Mouse (Mus musculus) left cerebral cortex, adult 9 months (tissue): Measurements from ENCODE around the gene Gm11733.

Source experiments
- DNase-seq, 2 experiments: peaks; one replicate each; pipeline ENCODE4 v3.0.0; 2022; ENCODE audit warnings: low spot score in 2 of 2

Gm11733 gene

DNA sequence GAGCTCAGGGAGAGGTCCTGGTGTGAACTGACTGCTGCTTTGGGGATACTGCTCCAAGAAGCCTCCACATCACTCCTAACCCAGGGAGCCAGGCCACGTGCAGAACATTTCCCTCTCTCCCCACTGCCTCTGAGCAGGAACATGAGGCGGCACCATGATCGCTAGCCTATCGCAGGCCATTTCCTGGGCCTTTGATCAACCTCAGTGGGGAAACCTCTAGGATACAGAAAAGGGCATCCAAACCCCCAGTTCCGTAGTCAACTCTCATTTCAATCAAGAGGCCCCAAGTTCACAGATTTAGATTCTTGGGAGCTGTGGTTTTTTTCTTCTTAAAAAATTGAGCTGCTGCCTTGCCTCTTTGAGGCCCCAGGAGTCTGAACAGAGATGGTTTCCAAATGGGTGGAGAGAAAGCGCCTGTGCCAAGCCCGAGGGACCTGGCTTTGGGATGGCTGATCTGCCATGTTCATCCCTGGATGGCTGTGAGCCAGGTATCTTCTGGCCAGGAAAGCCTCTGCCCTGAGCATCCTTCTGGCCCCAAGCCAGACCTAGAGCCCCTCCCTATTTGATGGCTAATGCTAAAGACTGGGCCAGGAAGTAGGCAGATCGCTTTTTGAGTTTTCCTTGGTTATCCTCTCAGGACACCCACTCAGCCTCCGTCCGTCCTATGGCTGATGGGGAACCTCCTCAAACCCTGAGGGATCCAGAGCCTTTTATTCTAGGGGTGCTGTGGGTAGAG is 5.7 kb upstream of the Gm11733 start:
- DNase-seq: no peak

DNA sequence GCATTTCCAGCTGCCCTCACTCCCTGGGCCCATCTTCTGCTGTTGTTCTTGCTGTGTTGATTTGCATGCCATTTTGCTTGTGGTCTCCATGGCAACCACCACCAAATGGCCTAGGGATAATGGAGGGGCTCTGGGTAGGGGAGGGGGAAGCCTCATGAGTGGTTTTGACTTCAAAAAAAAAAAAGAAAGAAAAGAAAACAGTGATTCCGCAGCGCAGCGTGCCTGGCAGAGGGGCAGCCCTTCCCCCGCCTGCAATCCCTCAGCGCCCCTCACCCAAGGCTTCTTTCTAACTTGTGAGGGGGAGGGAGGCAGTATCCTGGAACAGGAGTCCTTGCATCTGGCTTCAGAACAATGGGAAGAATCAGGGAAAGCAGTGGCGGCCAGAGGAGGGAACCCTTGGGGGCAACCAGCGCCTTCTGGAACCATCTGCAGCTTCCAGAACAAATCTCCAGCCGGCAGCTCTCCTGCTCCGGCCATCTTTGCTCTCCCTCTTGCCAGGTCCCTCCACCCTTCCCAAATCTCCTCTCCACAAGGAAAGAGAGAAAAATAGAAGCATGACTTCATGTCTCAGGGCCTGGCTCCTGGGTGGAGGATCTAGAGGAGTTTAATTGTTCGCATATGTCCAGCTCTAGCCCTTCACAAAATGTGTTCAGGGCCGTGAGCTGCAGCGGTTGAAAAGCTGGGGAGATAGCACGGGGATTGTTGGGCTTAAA is 5.0 kb upstream of the Gm11733 start:
- DNase-seq: no peak

DNA sequence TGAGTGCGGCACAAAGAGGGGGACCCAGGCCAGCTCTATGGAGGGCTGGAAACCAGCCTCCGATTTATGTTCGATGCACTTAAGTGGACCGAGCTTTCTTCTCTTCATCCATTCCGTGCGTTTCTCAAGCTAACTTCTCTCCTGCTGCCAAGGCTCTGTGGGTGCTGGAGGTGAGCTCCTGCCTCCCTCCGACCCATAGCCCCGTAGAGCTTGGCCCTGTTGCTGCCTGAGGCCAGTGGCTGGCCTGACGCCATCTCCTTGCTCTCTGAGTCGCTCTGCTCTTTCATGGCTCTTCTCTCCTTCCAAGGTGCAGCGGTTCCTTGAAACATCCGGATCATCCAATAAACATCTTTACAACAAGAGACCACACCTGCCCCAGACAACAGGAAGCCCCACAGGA is 4.4 kb upstream of the Gm11733 start:
- no peak for DNase-seq

DNA sequence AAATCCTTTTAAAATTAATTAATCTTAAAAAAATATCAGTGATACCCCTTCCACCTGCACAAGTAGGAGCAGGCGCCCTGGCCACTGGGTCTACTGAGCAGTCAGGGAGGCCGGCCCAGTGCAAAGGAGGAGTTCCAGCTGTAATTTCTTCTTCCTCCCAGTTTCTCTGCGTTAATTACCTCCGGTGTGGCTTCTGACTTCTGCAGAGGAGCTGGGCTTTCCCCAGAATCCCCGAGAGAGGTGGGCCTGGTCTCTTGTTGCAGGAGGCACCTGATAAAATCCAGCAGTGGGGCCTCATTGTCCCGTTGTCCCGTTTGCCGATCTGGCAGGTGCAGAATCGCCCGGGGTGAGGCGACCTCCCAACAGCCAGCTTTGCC is 1.9 kb upstream of the Gm11733 start:
- no peak for DNase-seq

DNA sequence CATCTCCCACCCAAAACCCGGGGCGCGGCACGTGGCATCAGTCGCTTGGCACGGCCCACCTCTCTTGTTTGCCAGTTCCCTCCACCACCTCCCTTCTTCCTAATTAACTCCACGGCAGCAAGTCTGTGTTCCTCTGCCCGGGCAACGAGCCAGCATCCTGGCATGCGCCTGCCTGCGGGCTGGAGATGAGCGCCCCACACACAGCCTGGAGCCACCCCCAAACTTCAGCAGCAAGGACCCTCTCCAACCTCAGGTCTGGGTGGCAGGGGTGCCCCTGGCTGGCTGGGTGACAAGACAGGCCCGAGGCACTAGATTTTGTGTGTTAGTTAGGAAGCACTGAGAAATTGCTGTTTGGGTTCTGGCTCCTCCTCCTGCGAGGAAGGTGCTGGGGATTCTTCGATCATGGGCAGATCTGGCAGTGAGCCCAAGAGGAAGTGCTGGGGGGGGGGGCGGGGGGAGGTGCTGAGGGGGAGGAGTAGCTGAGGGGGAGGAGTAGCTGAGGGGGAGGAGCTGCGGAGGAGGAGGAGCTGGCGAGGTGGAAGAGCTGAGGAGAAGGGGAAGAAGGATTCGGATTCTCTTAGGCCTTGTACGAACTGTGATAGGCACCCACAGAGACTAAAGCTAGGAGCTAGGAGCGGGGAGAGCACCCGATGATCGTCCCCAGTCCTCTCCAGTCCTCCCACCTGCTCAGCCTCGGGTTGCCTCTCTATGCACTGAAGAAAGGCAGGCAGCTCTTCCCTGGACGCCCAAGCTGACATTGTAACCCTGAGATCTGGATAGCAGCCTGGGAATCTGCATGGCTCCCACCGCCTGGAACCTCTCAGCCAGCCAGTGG is 1.3 kb upstream of the Gm11733 start:
- peak; percentile 79 to 92 for DNase-seq

DNA sequence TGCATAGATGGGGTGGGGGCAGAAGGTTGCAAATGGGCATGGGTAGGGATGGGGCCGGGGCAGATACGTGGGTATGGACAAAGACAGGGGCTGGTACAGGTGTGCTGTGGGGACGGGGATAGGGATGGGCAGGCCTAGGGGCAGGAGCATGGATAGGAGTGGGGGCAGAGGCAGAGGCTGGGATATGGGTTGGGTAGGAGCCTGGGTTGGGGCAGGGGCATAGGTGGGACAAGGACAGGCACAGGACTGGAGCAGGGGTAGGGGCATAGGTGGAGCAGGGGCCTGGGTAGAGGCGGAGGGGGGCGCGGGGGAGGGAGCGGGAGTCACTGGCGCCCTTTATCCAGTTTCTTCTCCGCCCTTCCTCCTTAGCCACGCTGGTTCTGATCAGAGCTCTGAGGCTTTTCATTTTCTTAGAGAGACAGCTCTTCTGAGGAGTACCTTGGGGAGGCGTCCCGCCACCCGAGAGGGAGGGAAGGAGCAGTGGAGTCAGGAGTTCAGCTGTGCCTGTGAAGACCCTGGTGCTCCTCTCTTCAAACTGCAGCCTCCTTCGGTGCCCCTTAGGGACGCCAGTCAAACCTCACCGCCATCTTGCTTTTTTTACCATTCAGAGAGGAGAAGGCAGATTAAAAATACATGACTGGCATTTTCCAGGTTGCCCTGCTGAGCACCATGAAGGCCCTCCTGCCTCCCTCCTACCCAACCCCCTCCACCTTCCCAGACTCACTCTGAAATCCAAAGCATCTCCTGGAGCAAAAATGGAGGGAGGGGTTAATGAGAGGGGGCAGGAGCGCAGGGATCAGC is 7.4 kb downstream of the Gm11733 start:
- no peak for DNase-seq

DNA sequence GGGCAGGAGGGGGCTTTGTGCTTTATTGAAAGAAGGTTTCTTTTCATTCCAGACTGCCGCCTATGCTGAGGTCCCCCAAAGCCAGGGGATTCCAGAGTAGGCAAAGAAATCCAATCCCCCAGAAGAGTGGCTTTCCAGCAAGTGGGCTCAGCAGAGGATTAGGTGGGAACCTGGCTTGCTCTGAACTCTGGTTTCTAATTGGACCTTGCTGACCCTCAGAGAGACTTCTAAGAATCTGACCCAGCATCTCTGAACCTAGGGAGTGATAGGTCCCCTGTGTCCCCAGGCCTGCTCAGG is 8.0 kb downstream of the Gm11733 start:
- no peak for DNase-seq

DNA sequence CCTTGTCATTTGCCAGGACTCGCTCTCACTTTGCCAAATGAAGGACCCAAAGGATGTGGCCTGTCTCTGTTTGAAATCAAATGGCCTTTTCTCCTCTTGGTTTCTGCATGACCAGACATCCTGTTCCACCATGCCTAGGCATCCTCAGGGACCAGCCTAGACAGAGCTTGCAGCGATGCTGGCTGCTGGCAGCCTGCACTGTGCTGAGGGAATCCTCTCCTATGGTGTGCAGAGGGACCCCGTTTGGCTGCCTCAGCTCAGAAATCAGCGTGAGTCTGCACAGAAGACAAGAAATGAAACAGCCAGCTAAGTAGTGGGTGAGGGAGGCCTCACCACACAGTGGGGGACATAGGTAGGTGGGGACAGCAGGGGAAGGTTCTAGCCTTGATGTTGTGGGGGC is 12.6 kb downstream of the Gm11733 start:
- no peak for DNase-seq

DNA sequence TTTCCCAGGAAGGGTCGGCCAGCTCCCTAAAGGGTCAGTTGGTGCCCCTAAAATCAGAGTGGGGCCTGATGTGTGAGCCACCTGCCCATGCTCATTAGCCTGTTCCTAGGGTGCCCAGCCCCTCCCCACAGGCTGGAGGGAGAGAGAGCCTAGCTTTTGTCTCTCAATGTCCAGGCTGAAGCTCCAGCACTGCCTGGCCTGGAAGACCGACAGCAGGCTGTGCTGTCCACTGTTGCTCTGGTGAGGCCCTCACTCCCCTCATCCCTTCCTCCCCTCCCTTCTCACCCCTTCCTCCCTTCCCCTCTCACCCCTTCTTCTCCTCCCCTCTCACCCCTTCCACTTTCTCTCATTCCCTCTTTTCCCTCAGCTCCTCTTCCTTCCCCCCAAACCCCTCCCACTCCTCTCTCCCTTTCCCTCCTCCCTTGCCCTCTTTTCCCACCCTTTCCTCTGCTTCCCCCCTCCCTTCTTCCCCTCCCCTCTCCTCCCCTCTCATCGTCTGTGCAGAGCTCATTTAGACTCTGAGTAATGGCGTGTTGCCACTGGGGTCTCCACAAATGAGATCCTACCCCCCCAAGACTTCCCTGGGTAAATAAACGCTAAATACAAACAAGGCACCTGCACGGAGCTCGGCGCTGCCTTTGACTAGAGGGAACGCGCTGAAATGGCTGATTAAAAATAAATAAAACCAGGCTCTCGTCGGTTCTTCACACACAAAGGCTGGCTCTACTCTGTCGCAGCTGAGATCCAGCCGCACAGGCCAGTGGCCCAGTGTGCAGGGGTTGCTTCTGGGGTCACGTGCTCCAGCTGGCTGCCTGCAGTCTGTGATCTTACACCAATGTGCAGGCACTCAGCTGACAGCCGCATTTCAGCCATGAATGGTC is 13.3 kb downstream of the Gm11733 start:
- DNase-seq: peak in 1 of 2 experiments; percentile 37

DNA sequence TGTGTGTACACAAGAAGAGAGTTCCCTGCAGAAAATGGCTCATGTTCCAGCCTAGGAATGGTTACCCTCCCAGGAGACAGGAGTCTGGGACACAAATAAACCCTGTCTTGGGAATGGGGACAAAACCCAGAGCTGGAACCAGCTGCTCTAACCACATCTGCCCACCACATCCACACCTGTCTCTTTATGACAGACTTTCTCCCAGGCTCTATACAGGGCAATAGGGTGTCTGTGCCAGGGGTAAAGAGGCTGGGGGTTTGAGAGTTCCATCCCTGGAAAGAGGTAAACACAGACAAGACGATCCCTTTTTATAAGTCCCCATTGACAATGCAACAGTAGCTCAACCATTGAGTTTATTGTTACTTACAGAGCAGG is 14.0 kb downstream of the Gm11733 start:
- no peak for DNase-seq

DNA sequence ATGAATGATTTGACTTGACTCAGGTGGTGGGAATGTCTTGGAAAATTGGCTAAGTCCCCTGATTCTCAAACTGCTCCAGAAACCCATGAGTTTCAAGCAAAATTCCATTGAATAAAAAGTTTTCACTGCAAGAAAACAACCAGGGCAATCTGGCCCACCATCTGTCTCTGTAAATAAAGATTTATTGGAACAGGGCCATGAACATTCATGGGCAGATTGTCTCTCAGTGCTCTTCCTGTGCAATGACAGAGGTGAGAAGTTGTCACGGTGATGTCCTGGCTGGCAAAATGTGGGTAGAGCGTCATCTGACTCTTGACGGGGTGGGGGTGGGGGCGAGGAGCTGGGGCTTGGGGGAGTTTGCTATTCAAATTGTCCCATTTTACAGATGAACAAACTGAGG is 24.8 kb downstream of the Gm11733 start:
- no peak for DNase-seq

DNA sequence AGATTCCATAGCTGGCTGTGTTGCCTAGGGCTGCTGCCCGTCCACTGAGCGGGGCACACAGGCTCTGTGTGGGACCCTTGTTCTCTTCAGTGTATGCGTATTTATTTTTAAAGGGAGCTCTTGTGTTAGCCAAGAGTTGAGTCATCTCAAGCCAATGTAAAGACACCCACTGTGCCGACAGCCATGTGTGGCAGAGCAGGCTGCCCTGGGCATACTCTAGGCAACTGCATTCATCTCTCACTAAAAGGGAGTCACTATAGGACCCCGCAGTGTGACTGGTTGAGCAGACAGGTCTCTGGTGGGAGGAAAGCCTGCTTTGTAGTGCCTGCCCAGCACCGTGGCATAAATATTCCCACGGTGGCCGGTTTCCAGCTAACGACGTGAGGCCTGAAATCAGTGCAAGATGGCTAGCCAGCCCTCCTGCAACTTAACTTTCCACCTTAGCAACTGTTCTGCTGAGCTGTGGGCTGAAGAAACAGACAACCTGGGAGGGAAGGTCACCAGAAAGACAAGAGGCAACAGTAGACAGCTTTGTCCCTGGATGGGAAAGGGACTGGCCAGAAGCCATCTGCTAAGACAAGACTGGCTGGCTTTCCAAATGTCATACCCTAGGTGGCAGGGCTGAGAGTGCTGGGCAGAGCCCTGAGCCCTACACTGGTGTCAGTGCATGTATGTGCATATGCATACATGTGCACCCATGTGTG is 31.7 kb downstream of the Gm11733 start:
- no peak for DNase-seq

DNA sequence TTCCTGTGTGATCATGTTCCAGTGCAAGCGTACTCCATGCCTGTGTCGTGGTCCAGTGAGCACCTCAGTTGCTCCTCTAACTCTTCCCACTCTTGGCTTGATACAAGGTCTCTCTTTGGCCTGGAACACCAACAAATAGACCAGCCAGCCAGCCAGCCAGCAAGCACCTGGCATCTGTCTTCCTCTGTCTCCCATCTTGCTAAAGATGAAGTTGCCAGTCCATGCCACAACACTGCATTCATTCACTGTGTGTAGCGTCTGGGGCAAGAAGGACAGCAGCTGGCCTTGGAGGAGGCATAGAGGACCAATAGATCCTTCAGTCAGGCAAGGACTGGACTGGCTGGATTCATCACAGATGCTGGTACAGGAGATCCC is 32.2 kb downstream of the Gm11733 start:
- DNase-seq: no peak

DNA sequence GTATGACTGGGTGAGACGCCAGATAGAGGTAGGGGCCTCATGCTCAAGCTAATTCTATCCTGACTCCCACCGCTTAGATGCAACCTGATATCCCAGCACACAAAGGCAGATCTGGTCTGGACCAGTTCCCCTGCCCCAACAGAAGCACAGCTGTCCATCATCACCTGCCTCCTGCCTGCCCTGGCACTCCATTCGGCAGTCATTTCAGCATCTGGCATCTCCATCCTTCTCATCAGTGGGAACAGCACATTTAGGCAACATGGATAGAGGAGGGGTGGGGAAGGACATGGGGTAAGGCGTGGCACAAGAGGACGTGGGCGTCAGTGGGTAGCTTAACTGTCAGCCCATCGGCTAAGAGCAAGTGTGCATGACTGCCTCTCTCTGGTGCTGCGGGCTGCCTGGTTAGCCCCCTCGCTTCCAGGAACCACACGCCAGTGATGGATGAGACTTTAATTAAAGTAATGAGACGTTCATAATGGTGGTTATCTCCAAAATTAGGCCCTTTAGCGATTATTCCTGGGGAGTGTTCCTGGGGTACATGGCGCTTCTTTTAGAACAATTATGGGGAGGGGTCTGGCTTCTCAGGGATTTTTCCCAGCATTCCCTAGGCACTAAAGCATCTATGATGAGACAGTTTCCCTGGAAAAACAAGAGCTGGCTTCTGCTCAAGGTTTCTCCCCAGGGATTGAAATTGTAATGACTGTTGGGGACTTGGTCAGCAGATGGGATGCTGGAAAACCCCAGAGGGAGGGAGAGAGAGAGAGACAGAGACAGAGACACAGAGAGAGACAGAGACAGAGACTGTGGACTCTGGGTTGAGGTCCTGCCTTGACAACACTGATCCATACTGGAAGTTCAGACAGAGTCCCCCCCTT is 38.0 kb downstream of the Gm11733 start:
- DNase-seq: no peak

DNA sequence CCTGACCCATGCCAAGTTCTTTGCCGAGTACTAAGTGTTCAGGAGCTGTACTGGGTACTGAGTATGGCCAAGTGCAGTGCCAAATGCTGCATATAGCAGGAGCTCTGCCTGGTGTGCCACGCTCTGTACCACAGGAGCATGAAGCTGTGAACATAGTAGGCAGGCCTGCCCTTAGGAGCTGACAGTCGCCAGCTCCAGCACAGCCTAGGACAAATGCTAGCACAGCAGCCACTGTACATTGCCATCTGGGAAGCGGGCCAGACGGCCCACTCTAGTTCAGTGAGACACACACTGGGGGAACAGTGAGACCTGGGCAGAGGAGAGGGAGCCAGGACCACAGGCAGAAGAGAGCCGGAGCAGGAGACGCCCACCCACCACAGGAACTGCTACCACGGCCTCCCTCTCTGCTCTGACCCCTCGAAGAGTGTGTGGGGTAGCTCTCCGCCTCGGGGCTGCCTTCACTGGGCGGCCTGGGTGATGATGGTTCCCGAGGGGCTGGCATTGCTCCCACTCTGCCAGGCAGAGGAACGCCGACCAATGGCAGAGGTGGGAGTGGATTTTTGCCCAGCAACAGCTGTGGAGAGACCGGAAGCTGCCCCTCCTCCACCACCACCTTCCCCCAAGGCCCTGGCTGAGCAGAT is 38.8 kb downstream of the Gm11733 start:
- peak; percentile 68 to 83 for DNase-seq

DNA sequence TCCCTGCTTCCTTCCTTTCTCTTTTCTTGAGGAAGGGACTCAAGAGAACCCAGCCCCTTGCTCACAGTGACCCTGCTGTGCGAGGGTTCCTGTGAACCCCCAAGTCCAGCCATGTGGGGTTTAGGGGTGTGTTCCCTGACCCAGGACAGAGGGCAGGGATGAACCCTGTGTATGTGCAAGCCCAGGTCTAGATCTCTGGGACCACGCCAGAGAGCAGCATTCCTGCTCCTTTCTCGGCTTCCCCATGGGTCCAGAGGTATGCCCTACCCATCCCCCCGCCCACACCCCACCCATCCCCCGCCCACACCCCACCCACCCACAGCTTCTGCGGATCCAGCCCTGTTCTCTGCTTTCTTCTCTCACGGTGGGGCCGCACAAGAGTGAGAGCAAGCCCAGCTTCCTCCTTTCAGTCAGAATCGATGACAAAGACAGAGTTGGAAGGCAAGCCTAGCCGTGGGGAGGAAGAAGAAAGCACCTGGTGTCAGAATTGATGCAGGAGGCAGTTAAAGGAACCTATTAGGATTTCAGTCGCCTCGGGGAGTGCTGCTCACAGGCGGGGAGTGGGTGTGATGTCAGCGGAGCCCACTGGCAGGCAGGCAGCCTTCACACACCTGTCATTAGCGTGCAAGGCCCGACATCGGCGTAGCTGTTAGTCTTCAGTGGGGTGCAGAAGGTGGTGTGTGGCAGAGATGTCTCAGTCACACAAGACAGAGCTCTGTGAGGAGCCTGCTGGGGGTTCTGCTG is 41.6 kb downstream of the Gm11733 start:
- no peak for DNase-seq

DNA sequence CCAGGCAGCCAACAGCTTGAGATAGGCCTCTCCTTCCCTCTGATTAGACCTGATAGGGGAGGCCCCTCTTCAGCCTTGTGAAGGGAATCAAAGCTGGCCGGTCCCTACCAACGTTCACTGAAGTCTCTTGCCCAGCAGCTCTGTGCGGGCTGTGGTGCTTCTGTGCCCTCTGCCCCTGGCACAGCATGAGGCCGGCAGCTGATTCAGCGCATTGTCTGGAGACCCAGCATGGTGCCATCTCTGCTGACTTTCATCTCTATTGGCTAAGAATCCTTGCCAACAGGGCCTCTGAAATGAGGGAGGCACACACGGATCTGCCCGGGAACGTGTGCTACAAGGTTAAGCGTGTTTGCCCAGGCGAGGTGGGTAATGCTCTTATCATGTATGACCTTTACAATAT is 48.2 kb downstream of the Gm11733 start:
- no peak for DNase-seq

DNA sequence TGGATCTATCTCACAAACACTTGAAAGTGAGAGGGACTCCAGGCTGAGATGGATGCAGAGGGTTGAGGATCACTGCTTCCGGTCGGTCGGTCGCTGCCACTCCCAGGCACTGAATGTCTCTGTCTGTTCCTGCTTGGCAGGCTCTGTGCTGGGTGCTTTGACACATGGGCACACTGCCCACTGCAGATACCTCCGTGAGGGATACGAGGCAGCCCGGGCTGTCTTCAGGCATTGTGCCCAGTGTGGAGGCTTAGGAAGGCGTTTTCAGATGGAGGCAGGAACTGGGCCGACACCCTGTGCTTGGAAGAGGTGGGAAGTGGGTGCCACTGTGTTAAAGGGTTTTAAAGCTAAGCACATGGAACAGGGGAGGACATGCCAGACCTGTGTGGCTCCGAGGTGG is 50.7 kb downstream of the Gm11733 start:
- peak in 1 of 2 experiments; percentile 77 for DNase-seq
